11 mouse cellular contexts compared by ENCODE assay signal in genomic region chr3:62192466-62192865, GRCm38 (mm10).
DNase-seq lines count a peak whose midpoint lies in the region.
"Had no signal": no experiment of that assay in that cellular context is flagged by ENCODE, and none has a peak within 500 bp of the region (broad histone marks: within the 10 kb centered on the region; RNA-seq: fewer than 3 reads in every experiment).

No protein-coding gene starts in this region.

- intact Hi-C loops in heart, postnatal 10 days (cut with DNase I), result loop anchor here (5.0 to 10.0 kb wide), 2 partner anchors 925 to 948 kb away; no protein-coding TSS in a partner anchor

- peak; percentile 6 to 37 for DNase-seq in heart, postnatal 10 days
- no peak for DNase-seq in heart, postnatal 4 days
- peak; percentile 13 for DNase-seq in lung, postnatal 10 days
- no peak for DNase-seq in lung, postnatal 25 days (ENCODE audit: low spot score)
- peak; percentile 16 for DNase-seq in embryo, embryonic 11.5 days (ENCODE audit: low read depth, low spot score)
- peak; percentile 74 for DNase-seq in retina, embryonic 14.5 days (ENCODE audit: low spot score)
- no peak for DNase-seq in cerebellum, postnatal 4 days (ENCODE audit: low spot score in 2 of 2)
- DNase-seq in yolk sac, embryonic 10.5 days (ENCODE audit: low spot score), result no peak
- DNase-seq: cerebellum, postnatal 25 days; liver, embryonic 13.5 days; thymus, postnatal 4 days had no signal

Comparison
In these comparisons a context has a peak if more than half of its experiments do, and no peak if none do; other contexts are left out.
1. DNase-seq: peak in heart, postnatal 10 days (2 of 2), lung, postnatal 10 days (single experiment), embryo, embryonic 11.5 days (single experiment) and retina, embryonic 14.5 days (single experiment); none in heart, postnatal 4 days (single experiment), lung, postnatal 25 days (single experiment), cerebellum, postnatal 4 days (0 of 2) and yolk sac, embryonic 10.5 days (single experiment).